Mouse (Mus musculus): ENCODE results near the gene Mrgprf. TPM values are rescaled to one million over a fixed set of nuclear protein-coding genes. Genes with fewer than 3 reads are reported as not detected.

Gene Mrgprf
- polyA plus RNA-seq, 1 experiment from 2014 or later: 2.2 TPM

GRCm38 (mm10) chr7:145325697-145326096, 25.1 kb downstream of the Mrgprf start:
- no peaks in the 10 kb centered on the region for H3K9me3 ChIP-seq
- H3K27me3 ChIP-seq: no peaks in the 10 kb centered on the region
- H3K27ac ChIP-seq: no peak overlapping the region
- H3K9ac ChIP-seq: no peak overlapping the region
- no peak for ATAC-seq (ENCODE audit: low FRiP score)
- 61% methylated on average over 2 of the region's 2 CpGs for WGBS
- H3K4me2 ChIP-seq: no peak overlapping the region
- H3K4me3 ChIP-seq: no peak overlapping the region
- H3K4me1 ChIP-seq (replicated peaks): no peaks in the 10 kb centered on the region
- no peaks in the 10 kb centered on the region for H3K36me3 ChIP-seq

- H3K4me1 ChIP-seq (replicated peaks): 0 out of 2 replicates have a peak, but pooled peaks cover 7% of the 10 kb centered on the region
- H3K36me3 ChIP-seq: no peaks in the 10 kb centered on the region
- H3K27ac ChIP-seq: no peak overlapping the region
- no peaks in the 10 kb centered on the region for H3K27me3 ChIP-seq
- no peak overlapping the region for H3K4me3 ChIP-seq
- no peak overlapping the region for H3K4me2 ChIP-seq
- 83% methylated on average over 2 of the region's 2 CpGs for WGBS
- no peak overlapping the region for H3K9ac ChIP-seq
- no peaks in the 10 kb centered on the region for H3K9me3 ChIP-seq
- no peak for ATAC-seq (ENCODE audit: low FRiP score)
Observed at GRCm38 (mm10) chr7:145329982-145330381, 29.4 kb downstream of the Mrgprf start.

GRCm38 (mm10) chr7:145330641-145331040, 30.0 kb downstream of the Mrgprf start:
- no peak for ATAC-seq (ENCODE audit: low FRiP score)
- 0 out of 2 replicates have a peak, but pooled peaks cover 9% of the 10 kb centered on the region for H3K4me1 ChIP-seq (replicated peaks)
- WGBS: 80% methylated on average over 2 of the region's 2 CpGs
- H3K4me3 ChIP-seq: no peak overlapping the region
- no peaks in the 10 kb centered on the region for H3K27me3 ChIP-seq
- H3K36me3 ChIP-seq: no peaks in the 10 kb centered on the region
- H3K4me2 ChIP-seq: no peak overlapping the region
- H3K9ac ChIP-seq: no peak overlapping the region
- H3K27ac ChIP-seq: no peak overlapping the region
- H3K9me3 ChIP-seq: no peaks in the 10 kb centered on the region

GRCm38 (mm10) chr7:145332376-145333041, 31.9 kb downstream of the Mrgprf start:
- ATAC-seq (ENCODE audit: low FRiP score): 0 out of 2 replicates have a peak, but pooled peaks have one; percentile 5
- no peak overlapping the region for H3K4me3 ChIP-seq
- no peak overlapping the region for H3K27ac ChIP-seq
- no peak overlapping the region for H3K4me2 ChIP-seq
- 73% methylated on average over 1 of the region's 1 CpGs for WGBS
- no peaks in the 10 kb centered on the region for H3K9me3 ChIP-seq
- no peaks in the 10 kb centered on the region for H3K36me3 ChIP-seq
- no peaks in the 10 kb centered on the region for H3K27me3 ChIP-seq
- H3K9ac ChIP-seq: no peak overlapping the region
- H3K4me1 ChIP-seq (replicated peaks): 0 out of 2 replicates have a peak, but pooled peaks cover 12% of the 10 kb centered on the region

GRCm38 (mm10) chr7:145333936-145334335, 33.3 kb downstream of the Mrgprf start:
- H3K36me3 ChIP-seq: no peaks in the 10 kb centered on the region

GRCm38 (mm10) chr7:145334428-145335027, 33.9 kb downstream of the Mrgprf start:
- no peak overlapping the region for H3K4me3 ChIP-seq
- no peaks in the 10 kb centered on the region for H3K36me3 ChIP-seq
- no peak overlapping the region for H3K4me2 ChIP-seq
- no peaks in the 10 kb centered on the region for H3K27me3 ChIP-seq
- ATAC-seq (ENCODE audit: low FRiP score): no peak
- H3K4me1 ChIP-seq (replicated peaks): 0 out of 2 replicates have a peak, but pooled peaks cover 12% of the 10 kb centered on the region
- H3K27ac ChIP-seq: no peak overlapping the region
- no peak overlapping the region for H3K9ac ChIP-seq
- no peaks in the 10 kb centered on the region for H3K9me3 ChIP-seq
- WGBS: 66% methylated on average over 4 of the region's 4 CpGs

More at GRCm38 (mm10) chr7:145333936-145334335, 33.3 kb downstream of the Mrgprf start:
- no peak for ATAC-seq (ENCODE audit: low FRiP score)
- H3K9ac ChIP-seq: no peak overlapping the region
- 0 out of 2 replicates have a peak, but pooled peaks cover 12% of the 10 kb centered on the region for H3K4me1 ChIP-seq (replicated peaks)
- no peaks in the 10 kb centered on the region for H3K9me3 ChIP-seq
- H3K4me2 ChIP-seq: no peak overlapping the region
- H3K27me3 ChIP-seq: no peaks in the 10 kb centered on the region
- WGBS: 88% methylated on average over 6 of the region's 6 CpGs
- no peak overlapping the region for H3K4me3 ChIP-seq
- H3K27ac ChIP-seq: no peak overlapping the region

GRCm38 (mm10) chr7:145335199-145335598, 34.6 kb downstream of the Mrgprf start:
- Histone ChIP-seq H3K27ac (no peak overlapping the region), H3K9ac (no peak overlapping the region), H3K27me3 (no peaks in the 10 kb centered on the region), H3K9me3 (no peaks in the 10 kb centered on the region), H3K36me3 (no peaks in the 10 kb centered on the region), H3K4me2 (no peak overlapping the region), H3K4me3 (no peak overlapping the region), H3K4me1 (replicated peaks) (0 out of 2 replicates have a peak, but pooled peaks cover 12% of the 10 kb centered on the region)
- 0 out of 2 replicates have a peak, but pooled peaks have one; percentile 32 for ATAC-seq (ENCODE audit: low FRiP score)

GRCm38 (mm10) chr7:145335616-145336332, 35.1 kb downstream of the Mrgprf start:
- Histone ChIP-seq H3K9ac (no peak overlapping the region), H3K27me3 (no peaks in the 10 kb centered on the region), H3K4me1 (replicated peaks) (0 out of 2 replicates have a peak, but pooled peaks cover 15% of the 10 kb centered on the region), H3K9me3 (no peaks in the 10 kb centered on the region), H3K36me3 (no peaks in the 10 kb centered on the region), H3K27ac (no peak overlapping the region), H3K4me3 (no peak overlapping the region), H3K4me2 (no peak overlapping the region)
- WGBS: 85% methylated on average over 3 of the region's 3 CpGs
- ATAC-seq (ENCODE audit: low FRiP score): no peak

- Histone ChIP-seq H3K4me2 (no peak overlapping the region), H3K36me3 (no peaks in the 10 kb centered on the region), H3K9ac (no peak overlapping the region), H3K4me1 (replicated peaks) (0 out of 2 replicates have a peak, but pooled peaks cover 11% of the 10 kb centered on the region), H3K27me3 (no peaks in the 10 kb centered on the region), H3K9me3 (no peaks in the 10 kb centered on the region), H3K27ac (no peak overlapping the region), H3K4me3 (no peak overlapping the region)
- 82% methylated on average over 2 of the region's 2 CpGs for WGBS
- no peak for ATAC-seq (ENCODE audit: low FRiP score)
Observed at GRCm38 (mm10) chr7:145337889-145338288, 37.3 kb downstream of the Mrgprf start.

- no peak overlapping the region for H3K4me3 ChIP-seq
- H3K27me3 ChIP-seq: no peaks in the 10 kb centered on the region
- H3K4me1 ChIP-seq (replicated peaks): 0 out of 2 replicates have a peak, but pooled peaks cover 5% of the 10 kb centered on the region
- H3K4me2 ChIP-seq: no peak overlapping the region
- H3K9ac ChIP-seq: no peak overlapping the region
- whole genome bisulfite sequencing: 74% methylated on average over 5 of the region's 5 CpGs
- no peaks in the 10 kb centered on the region for H3K9me3 ChIP-seq
- no peaks in the 10 kb centered on the region for H3K36me3 ChIP-seq
- no peak for ATAC-seq (ENCODE audit: low FRiP score)
- no peak overlapping the region for H3K27ac ChIP-seq
Observed at GRCm38 (mm10) chr7:145340248-145340904, 39.7 kb downstream of the Mrgprf start.
